Mouse (Mus musculus) liver, embryonic 13.5 days (tissue): ENCODE results near the gene Afap1l2. TPM values are rescaled to one million over a fixed set of nuclear protein-coding genes. Genes with fewer than 3 reads are reported as not detected.
A peak's percentile ranks its signal among the peaks of the same experiment; 100 is the strongest.

ENCODE experiments used
- ATAC-seq: fragments of 200-750 bp; cut with Nextera tagmentation; 2 replicates; pipeline ENCODE4 v1.8.0; 2017; ENCODE audit warnings: low read depth, mild to moderate bottlenecking, moderate number of reproducible peaks, moderate library complexity
- DNase-seq: peaks from one replicate; pipeline ENCODE4 v3.0.0; 2022
- H3K27ac ChIP-seq: fragments of 300-500 bp; sonication (generic); 2 replicates; pipeline ENCODE4 v1.5.1; 2015; ENCODE audit warnings: moderate library complexity, mild to moderate bottlenecking, inconsistent platforms
- H3K27me3 ChIP-seq: fragments of 300-500 bp; sonication (generic); 2 replicates; pipeline ENCODE4 v1.6.1; 2015; ENCODE audit warnings: mild to moderate bottlenecking, inconsistent platforms
- H3K36me3 ChIP-seq: fragments of 300-500 bp; sonication (generic); 2 replicates; pipeline ENCODE4 v1.6.1; 2015; ENCODE audit warnings: mild to moderate bottlenecking, inconsistent platforms
- H3K4me1 ChIP-seq: fragments of 300-500 bp; sonication (generic); replicated peaks from 2 replicates; pipeline ENCODE4 v1.6.1; 2015; ENCODE audit warnings: inconsistent platforms
- H3K4me2 ChIP-seq: fragments of 300-500 bp; sonication (generic); 2 replicates; pipeline ENCODE4 v1.6.1; 2015; ENCODE audit warnings: inconsistent platforms, mild to moderate bottlenecking, moderate library complexity
- H3K4me3 ChIP-seq: fragments of 300-500 bp; sonication (generic); replicated peaks from 2 replicates; pipeline ENCODE4 v1.5.1; 2015; ENCODE audit warnings: mild to moderate bottlenecking, inconsistent platforms
- H3K9ac ChIP-seq: fragments of 300-500 bp; sonication (generic); 2 replicates; pipeline ENCODE4 v1.6.1; 2015; ENCODE audit warnings: mild to moderate bottlenecking, inconsistent platforms
- H3K9me3 ChIP-seq: fragments of 300-500 bp; sonication (generic); replicated peaks from 2 replicates; pipeline ENCODE4 v1.6.1; 2016; ENCODE audit warnings: inconsistent platforms
- WGBS: fragments of 180-500 bp; shearing (Covaris S2); methylation state at CpG from one replicate; pipeline ENCODE4 v1.1.7; 2015; ENCODE audit not compliant: insufficient replicate concordance; 5-methylcytosine and 5-hydroxymethylcytosine counted together
- polyA plus RNA-seq: library from polyadenylated mRNA; unstranded; fragments of >200 nt; fragmentation: Nextera tagmentation; extraction: Ambion mirVana; gene quantifications from 2 replicates; pipeline ENCODE4 v1.2.1, GENCODE M21; 2015

The Afap1l2 gene
- polyA plus RNA-seq, 1 experiment from 2014 or later, result 0.96 TPM

GRCm38 (mm10) chr19:56935777-56936176 is 72.3 kb downstream of the Afap1l2 start:
- Histone ChIP-seq H3K36me3 (no peaks in the 10 kb centered on the region), H3K9me3 (no peaks in the 10 kb centered on the region), H3K4me3 (no peak overlapping the region), H3K4me2 (no peak overlapping the region), H3K27ac (no peak overlapping the region), H3K9ac (no peak overlapping the region), H3K27me3 (no peaks in the 10 kb centered on the region), H3K4me1 (no peaks in the 10 kb centered on the region)
- WGBS, result 71% methylated on average over 7 of the region's 7 CpGs
- no peak for DNase-seq
- no peak for ATAC-seq

DNA sequence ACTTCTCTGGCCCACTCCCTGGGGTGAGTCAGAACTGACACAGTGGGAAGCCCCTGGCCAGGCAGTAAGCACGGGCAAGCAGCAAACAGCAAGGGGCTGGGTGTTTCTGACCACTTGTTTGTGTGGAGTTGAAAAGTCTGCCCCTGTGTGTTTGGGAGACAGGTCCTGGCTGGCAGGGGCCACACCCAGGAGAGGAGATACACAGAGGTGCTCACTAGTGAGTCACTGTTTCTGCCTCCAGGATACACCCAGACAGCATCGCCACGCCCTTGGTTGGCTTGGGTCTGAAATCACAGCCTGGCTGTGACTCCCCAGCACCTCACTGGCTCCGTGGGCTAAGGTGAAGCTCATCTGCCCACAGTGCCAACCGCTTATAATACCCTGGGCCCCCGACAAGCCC is 72.9 kb downstream of the Afap1l2 start:
- WGBS, result 70% methylated on average over 6 of the region's 6 CpGs
- H3K9me3 ChIP-seq, result no peaks in the 10 kb centered on the region
- DNase-seq, result no peak
- no peak overlapping the region for H3K4me3 ChIP-seq
- no peaks in the 10 kb centered on the region for H3K4me1 ChIP-seq
- ATAC-seq, result no peak
- H3K9ac ChIP-seq, result no peak overlapping the region
- no peak overlapping the region for H3K4me2 ChIP-seq
- no peaks in the 10 kb centered on the region for H3K36me3 ChIP-seq
- H3K27me3 ChIP-seq, result no peaks in the 10 kb centered on the region
- H3K27ac ChIP-seq, result no peak overlapping the region

DNA sequence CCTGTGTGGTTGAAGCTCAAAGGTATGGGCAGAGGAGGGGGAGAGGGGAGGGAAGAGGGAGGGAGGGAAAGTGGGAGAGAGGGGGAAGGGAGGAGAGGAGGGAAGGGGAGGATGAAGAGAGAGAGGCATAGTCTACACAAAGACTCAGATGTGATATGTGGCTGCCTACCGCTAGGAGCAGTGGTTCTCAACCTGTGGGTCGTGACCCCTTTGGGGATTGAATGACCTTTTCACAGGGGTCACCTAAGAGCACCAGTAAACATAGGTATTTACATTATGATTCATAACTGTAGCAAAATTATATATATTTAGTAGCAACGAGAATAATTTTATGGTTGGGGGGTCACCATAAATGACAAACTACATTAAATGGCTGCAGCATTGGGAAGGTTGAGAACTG is 74.2 kb downstream of the Afap1l2 start:
- Histone ChIP-seq H3K27ac (no peak overlapping the region), H3K4me1 (no peaks in the 10 kb centered on the region), H3K27me3 (no peaks in the 10 kb centered on the region), H3K36me3 (no peaks in the 10 kb centered on the region), H3K4me2 (no peak overlapping the region), H3K9ac (no peak overlapping the region), H3K9me3 (no peaks in the 10 kb centered on the region), H3K4me3 (no peak overlapping the region)
- DNase-seq, result no peak
- no peak for ATAC-seq
- 69% methylated on average over 3 of the region's 3 CpGs for WGBS

GRCm38 (mm10) chr19:56930029-56930428 is 78.0 kb downstream of the Afap1l2 start:
- Histone ChIP-seq H3K4me3 (no peak overlapping the region), H3K9me3 (no peaks in the 10 kb centered on the region), H3K9ac (no peak overlapping the region), H3K4me2 (no peak overlapping the region), H3K27me3 (no peaks in the 10 kb centered on the region), H3K4me1 (no peaks in the 10 kb centered on the region), H3K27ac (no peak overlapping the region), H3K36me3 (no peaks in the 10 kb centered on the region)
- WGBS, result 71% methylated on average over 9 of the region's 9 CpGs
- no peak for ATAC-seq
- no peak for DNase-seq

DNA sequence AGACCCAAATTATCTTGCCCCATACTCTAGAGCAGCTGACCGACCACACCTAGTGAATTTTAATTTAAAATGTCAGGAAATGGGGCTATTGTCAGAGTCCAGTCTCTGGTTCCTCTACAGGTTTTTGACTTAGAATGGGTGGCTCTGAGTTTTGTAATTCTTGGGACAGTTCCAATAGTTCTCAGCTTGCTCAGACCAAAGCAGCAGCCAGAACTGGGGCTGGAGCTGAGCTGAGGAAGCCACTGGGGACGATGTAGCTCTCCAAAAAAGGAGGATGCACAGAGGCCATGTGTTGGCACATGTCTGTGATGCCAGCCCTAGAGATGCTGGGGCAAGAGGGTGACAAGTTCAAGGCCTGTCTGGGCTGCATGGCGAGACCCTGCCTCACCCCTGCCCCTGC is 78.6 kb downstream of the Afap1l2 start:
- no peak overlapping the region for H3K9ac ChIP-seq
- no peak overlapping the region for H3K4me2 ChIP-seq
- DNase-seq (no peak), ATAC-seq (no peak)
- no peak overlapping the region for H3K4me3 ChIP-seq
- WGBS, result 51% methylated on average over 3 of the region's 3 CpGs
- no peaks in the 10 kb centered on the region for H3K27me3 ChIP-seq
- no peak overlapping the region for H3K27ac ChIP-seq
- H3K4me1 ChIP-seq, result no peaks in the 10 kb centered on the region
- H3K9me3 ChIP-seq, result no peaks in the 10 kb centered on the region
- no peaks in the 10 kb centered on the region for H3K36me3 ChIP-seq

DNA sequence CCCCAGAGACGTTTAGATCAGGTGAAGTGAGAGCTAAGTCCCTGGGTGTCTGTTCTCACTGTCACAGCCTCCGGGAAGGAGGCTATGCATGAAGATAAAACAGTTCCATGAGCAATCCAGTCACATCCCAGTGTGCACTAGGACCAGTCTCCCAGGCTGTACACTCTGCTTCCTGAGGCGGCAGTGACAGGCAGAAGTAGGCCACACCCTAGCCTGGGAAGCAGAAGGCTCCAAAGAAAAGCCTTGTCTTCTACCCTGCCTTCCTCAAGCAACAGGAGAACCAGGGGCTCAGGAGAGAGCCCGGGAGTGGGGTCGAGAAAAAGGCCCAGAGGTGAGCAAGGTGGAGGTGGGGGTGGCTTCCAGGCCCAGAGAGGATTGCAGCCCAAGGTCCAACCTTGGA is 86.3 kb downstream of the Afap1l2 start:
- 43% methylated on average over 5 of the region's 5 CpGs for WGBS
- Histone ChIP-seq H3K4me2 (no peak overlapping the region), H3K36me3 (no peaks in the 10 kb centered on the region), H3K27me3 (no peaks in the 10 kb centered on the region), H3K27ac (no peak overlapping the region), H3K4me1 (no peaks in the 10 kb centered on the region), H3K9me3 (no peaks in the 10 kb centered on the region), H3K9ac (no peak overlapping the region), H3K4me3 (no peak overlapping the region)
- DNase-seq, result no peak
- ATAC-seq, result no peak

- no peak for ATAC-seq
- DNase-seq, result no peak
- Histone ChIP-seq H3K4me2 (no peak overlapping the region), H3K27me3 (no peaks in the 10 kb centered on the region), H3K4me1 (no peaks in the 10 kb centered on the region), H3K9ac (no peak overlapping the region), H3K9me3 (no peaks in the 10 kb centered on the region), H3K36me3 (no peaks in the 10 kb centered on the region), H3K4me3 (no peak overlapping the region), H3K27ac (no peak overlapping the region)
- WGBS, result 75% methylated on average over 13 of the region's 13 CpGs
These were observed 87.8 kb downstream of the Afap1l2 start for GRCm38 (mm10) chr19:56920232-56920631.

- ATAC-seq, result no peak
- 22% methylated on average over 7 of the region's 7 CpGs for WGBS
- no peak overlapping the region for H3K9ac ChIP-seq
These were observed 88.4 kb downstream of the Afap1l2 start for GRCm38 (mm10) chr19:56919628-56920027.

GRCm38 (mm10) chr19:56915084-56915483 is 92.9 kb downstream of the Afap1l2 start:
- H3K9ac ChIP-seq, result no peak overlapping the region
- no peaks in the 10 kb centered on the region for H3K36me3 ChIP-seq
- WGBS, result 46% methylated on average over 6 of the region's 6 CpGs
- no peaks in the 10 kb centered on the region for H3K9me3 ChIP-seq
- H3K4me3 ChIP-seq, result no peak overlapping the region
- ATAC-seq (no peak), DNase-seq (no peak)
- no peak overlapping the region for H3K27ac ChIP-seq
- H3K27me3 ChIP-seq, result no peaks in the 10 kb centered on the region
- H3K4me2 ChIP-seq, result no peak overlapping the region
- H3K4me1 ChIP-seq, result no peaks in the 10 kb centered on the region

More at GRCm38 (mm10) chr19:56919628-56920027, 88.4 kb downstream of the Afap1l2 start:
- H3K4me2 ChIP-seq, result no peak overlapping the region
- no peaks in the 10 kb centered on the region for H3K27me3 ChIP-seq
- no peaks in the 10 kb centered on the region for H3K9me3 ChIP-seq
- no peak overlapping the region for H3K4me3 ChIP-seq
- H3K27ac ChIP-seq, result no peak overlapping the region
- no peaks in the 10 kb centered on the region for H3K36me3 ChIP-seq
- DNase-seq, result peak; percentile 21
- no peaks in the 10 kb centered on the region for H3K4me1 ChIP-seq

DNA sequence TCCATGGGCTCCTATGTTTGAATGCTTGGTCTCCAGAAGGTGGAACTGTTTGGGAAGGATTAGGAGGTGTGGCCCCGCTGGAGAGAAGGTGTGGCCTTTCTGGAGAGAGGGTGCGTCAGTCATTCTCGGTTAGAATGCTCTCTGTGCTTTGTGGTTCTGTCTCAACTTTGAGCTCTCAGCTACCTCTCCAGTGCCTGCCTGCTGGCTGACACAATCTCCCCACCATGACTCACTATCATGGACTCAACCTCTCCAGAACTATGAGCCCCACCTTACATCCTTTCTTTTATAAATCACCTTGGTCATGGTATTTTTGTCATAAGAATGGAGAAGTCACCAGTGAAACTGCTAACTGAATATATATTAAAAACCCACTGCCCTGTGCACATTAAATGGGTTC is 93.4 kb downstream of the Afap1l2 start:
- WGBS, result 79% methylated on average over 3 of the region's 3 CpGs

DNA sequence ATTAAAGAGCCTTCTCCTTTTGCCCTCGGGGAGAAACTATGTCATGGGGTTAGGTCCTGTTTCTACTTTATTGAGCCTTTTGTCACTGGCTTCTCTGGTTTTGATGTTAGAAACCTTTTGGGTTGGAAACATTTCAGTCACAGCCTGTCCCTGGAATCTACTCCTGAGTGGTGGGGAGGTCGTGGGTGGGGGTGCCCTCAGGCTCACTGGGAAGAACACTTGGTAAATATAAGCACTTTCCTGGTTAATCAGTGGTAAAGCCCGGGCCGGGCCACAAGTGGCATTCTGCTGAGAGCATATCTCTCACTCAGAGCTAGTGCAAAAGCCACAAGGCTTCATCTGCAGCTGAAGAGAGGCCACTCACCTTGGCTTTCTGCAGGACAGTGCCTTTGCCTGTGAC is 94.3 kb downstream of the Afap1l2 start:
- WGBS, result 60% methylated on average over 4 of the region's 4 CpGs

More for the DNA sequence above, 93.4 kb downstream of the Afap1l2 start:
- no peaks in the 10 kb centered on the region for H3K4me1 ChIP-seq
- H3K9me3 ChIP-seq, result no peaks in the 10 kb centered on the region
- H3K4me2 ChIP-seq, result no peak overlapping the region
- H3K4me3 ChIP-seq, result no peak overlapping the region
- ATAC-seq (no peak), DNase-seq (no peak)
- no peak overlapping the region for H3K9ac ChIP-seq
- no peak overlapping the region for H3K27ac ChIP-seq
- H3K36me3 ChIP-seq, result no peaks in the 10 kb centered on the region
- H3K27me3 ChIP-seq, result no peaks in the 10 kb centered on the region

GRCm38 (mm10) chr19:56910561-56910960 is 97.5 kb downstream of the Afap1l2 start:
- no peak overlapping the region for H3K4me3 ChIP-seq
- H3K9me3 ChIP-seq, result no peaks in the 10 kb centered on the region
- H3K36me3 ChIP-seq, result no peaks in the 10 kb centered on the region
- no peaks in the 10 kb centered on the region for H3K27me3 ChIP-seq
- no peak for DNase-seq
- H3K9ac ChIP-seq, result no peak overlapping the region
- no peak for ATAC-seq
- no peak overlapping the region for H3K27ac ChIP-seq
- no peak overlapping the region for H3K4me2 ChIP-seq
- WGBS, result 55% methylated on average over 11 of the region's 11 CpGs
- no peaks in the 10 kb centered on the region for H3K4me1 ChIP-seq

More for the DNA sequence above, 94.3 kb downstream of the Afap1l2 start:
- Histone ChIP-seq H3K27ac (no peak overlapping the region), H3K9ac (no peak overlapping the region), H3K9me3 (no peaks in the 10 kb centered on the region), H3K36me3 (no peaks in the 10 kb centered on the region), H3K4me3 (no peak overlapping the region), H3K4me1 (no peaks in the 10 kb centered on the region), H3K27me3 (no peaks in the 10 kb centered on the region), H3K4me2 (no peak overlapping the region)
- no peak for DNase-seq
- ATAC-seq, result no peak
